Mouse (Mus musculus) kidney, postnatal 25 days (tissue): ENCODE data around the gene Dnase2b.

Experiments
- DNase-seq, 2 experiments: peaks; one replicate each; pipeline ENCODE4 v3.0.0; 2021; ENCODE audit warnings: mixed read lengths in 2 of 2

Gene Dnase2b

GRCm38 (mm10) chr3:146615496-146615895, at the start of gene Dnase2b:
TSS of gene Dnase2b (minus strand) at chr3:146615596.
- DNase-seq: no peak

DNA sequence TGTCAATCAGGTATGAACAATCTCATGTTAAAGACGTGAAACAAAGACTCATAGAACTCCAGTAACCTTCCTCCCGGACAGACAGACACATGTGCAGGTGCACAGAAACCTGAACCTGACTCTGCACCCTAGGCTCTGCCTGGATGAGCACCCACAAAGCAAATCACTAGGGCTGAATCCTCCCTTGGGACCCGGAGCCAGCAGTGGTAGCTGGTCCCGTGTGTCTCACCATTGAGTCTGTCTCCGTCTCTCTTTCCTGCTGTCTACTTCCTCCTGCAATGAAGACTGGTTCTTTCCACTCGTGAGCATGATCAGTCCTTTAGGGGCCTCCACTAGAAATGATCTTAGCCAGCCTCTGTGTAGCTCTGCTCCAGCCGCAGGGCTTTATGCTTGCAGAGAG, 46.5 kb upstream of the Dnase2b start:
- DNase-seq: no peak

DNA sequence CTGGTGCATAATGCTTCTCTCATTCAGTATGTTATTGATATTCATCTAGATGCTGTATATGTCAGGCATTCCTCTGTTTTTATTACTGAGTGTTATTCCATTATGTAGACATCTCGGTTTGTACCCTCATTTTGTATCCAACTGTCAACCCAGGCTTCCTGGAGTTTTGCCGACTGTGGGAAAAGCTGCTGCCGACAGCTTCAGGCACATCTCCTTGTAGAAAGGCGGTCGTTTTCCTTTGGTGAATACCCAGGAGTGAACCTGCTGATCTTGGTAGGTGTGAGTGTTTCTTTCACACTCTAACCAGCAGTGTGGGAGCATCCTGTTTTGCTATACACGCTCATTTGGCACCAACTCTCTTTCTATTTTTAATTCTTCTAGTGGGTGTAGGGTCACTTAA, 45.6 kb upstream of the Dnase2b start:
- DNase-seq: no peak

DNA sequence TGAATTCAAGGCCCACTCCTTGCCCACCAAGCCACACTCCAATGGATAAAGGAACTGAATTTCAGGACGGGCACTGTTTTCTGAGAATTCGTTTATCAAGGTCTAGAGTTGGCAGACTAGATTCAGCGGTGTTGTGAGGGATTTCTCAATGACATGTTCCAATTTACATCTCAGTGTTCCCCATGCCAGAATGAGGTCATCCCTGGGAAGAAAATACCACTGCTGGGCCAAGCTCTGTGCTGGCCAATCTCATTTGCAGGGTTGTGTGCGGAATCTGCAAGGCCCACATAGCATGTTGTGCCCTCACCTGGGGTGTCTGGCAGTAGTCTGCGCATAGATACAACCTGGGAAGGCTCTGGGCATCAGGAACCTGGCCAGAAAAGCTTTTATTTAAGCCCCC, 43.9 kb upstream of the Dnase2b start:
- DNase-seq: no peak

DNA sequence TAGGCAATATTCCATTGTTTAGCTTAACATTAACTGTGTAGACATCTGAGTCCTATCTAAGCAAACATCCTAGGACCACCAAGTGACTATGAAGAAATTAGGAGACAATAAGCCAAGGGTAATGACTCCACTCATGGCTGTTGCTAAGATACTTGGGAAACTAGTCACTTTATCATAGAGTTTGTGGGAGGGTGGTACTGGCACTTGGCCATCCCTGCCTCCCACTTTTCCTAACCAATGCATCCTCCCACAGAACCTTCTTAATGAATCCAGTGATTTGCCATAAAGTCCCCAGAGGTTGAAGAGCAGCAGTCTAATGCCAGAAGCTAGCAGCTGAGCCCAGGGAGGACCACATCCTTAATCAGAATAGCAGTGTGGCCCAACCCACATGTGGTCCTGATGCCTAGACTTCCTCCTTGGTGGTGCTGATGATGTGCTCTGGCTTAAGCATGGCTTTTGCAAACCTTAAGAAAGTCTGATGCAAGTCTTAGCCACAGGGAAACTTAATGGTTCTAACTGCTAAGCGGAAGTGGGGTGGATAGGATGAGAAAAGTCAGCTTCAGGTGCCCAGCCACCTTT, 42.8 kb upstream of the Dnase2b start:
- DNase-seq: no peak

DNA sequence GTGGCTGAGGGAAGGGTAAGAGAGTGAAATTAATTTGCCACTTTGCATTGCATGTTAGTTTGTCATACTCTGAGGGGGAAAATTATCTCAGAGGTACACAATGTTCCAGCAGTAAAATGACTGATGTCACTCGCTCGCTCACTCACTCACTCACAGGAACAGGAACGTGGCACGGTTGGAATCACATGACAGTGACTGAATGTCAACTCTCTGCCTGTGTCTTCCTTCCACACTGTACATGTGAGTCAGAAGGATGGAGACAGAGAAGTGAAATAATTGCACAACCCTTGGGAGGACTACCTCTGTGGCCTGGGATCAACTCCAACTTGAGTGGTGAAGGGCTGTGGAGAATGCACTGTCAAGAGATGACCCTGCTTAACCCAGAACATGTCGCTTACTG, 42.0 kb upstream of the Dnase2b start:
- no peak for DNase-seq

DNA sequence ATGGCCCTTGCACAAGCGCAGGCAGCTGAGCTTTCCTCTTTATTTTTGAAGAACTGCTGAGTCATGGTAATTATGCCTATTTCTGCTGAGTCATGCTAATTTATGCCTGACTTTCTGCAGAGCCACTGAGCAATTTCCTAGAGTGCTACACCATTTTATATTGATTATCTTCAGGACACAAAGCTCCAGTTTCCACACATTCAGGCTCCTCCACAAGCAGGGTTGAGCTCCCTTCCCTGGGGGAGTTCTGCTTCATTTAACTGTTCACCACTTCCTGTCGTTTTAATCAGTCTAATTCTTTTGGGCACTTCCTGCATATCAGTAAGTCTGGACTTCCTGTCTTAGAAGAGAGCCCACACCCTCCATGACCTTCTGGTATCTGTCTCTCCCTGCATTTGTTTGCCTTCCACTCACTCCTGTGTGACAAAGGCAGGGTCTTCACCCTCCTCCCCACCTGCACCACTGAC, 39.7 kb upstream of the Dnase2b start:
- no peak for DNase-seq

DNA sequence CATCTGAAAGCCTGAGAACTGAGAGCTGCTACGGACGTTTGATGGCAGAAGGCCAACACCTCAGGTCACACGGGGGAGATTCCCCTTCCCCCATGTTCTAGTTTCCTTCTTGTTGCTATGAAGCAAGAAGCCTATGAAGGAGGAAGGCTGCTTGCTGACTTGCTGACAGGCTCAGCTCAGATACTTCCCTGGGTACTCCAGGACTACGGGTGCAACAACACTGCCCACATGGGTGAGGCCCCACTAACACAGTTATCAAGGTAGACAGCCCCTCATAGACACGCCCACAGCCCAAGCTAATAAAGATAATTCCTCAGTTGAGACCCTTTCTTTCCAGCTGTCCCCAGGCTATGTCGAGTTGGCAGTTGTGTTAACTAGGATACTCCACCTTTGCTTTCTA, 38.3 kb upstream of the Dnase2b start:
- DNase-seq: no peak

DNA sequence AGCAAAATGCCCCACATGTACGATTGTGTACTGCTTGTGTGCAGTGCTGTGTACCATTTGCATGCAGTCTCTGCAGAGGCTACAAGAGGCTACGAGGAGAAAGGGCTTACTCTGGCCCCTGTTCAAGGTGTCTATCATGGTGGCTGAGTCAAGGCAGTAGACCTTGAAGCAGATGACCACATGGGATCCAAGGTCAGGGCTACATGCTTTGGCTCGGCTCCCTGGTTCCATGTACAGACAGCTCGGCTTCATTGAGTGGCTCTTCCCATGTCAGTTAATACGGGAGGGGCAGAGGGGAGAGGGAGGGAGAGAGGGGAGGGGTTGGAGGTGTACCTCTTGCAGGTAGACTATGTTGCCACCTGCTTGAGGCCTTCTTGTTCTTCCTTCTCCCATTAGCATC, 37.0 kb upstream of the Dnase2b start:
- DNase-seq: no peak

- DNase-seq: no peak
Measured at GRCm38 (mm10) chr3:146651217-146651616, 35.8 kb upstream of the Dnase2b start, which contains the start of gene 4930503B20Rik. TSS of gene 4930503B20Rik (minus strand) at chr3:146651317.

DNA sequence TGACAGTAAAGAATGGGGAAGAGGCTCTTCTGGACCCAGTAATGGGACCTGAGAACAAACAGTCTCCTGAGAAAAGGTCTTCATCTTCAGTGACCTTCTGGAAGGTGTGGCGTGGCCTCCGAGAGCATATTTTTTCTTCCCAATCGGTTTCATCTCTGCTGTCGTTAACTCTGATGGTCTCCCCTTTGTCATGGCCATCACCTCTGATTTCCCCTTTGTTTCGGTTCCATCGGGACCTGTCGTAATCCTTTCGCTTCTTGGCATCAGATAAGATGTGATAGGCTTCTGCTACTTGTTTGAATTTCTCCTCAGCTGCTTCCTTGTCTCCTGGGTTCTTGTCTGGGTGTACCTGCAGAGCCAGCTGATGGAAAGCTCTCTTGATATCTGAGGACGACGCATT, 35.3 kb upstream of the Dnase2b start:
- DNase-seq: no peak

DNA sequence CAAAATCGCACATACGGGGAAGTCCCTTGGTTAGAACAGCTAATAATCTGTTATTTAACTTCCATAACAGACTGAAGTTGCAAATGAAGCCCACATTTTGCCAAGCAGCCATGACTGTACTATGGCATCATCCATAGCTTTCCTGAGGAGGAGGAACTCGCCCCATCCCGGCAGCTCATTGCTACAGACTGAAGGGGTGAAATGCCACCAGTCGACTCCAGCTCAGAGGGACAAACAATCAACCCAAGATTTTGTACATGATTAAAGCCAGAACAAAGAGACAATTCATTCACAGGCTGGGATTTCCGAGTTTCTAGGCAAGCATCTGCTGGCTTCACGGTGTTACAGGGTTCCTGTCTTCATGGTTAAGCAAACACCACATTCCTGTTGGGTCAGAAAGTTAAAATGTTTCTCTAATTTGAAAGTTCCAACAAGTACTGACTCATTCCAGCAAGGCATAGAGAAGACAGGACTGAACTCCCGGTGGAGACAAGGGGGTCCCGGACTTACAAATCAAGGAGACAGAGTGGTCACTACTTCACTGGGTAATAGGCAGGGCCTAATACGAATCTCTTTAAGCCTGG, 34.0 kb upstream of the Dnase2b start:
- DNase-seq: no peak

DNA sequence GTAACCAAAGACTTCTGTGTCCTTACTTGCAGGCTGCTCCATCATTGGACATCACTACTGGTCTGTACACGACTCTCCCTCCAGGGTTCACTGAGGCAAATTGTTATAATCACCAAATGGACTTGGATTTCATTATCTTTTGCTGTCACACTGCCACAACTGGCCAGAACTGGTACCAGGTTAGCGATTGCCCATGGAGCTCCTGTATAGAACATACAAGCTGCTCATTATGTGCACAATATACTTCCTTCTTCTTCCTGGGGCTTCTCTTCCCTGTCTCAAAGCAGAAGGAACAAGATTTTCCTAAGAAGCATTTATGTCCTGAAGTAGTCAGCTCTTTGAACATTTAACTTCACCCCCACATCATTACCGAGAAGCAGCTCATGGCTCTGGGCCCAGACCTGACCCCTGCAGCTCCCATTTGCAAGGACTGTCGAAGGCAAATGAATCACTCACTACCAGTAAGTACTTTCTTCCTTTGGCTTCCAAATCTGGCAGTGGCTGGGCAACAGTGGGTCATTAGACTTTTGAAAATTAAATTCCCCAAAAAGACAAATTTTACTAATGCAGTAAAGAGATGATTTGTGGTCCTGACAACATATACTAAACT, 26.5 kb upstream of the Dnase2b start:
- DNase-seq: no peak

- no peak for DNase-seq
Measured at GRCm38 (mm10) chr3:146632506-146632905, 17.1 kb upstream of the Dnase2b start.

GRCm38 (mm10) chr3:146628227-146628982, 13.0 kb upstream of the Dnase2b start:
- DNase-seq: no peak

GRCm38 (mm10) chr3:146625766-146626165, 10.4 kb upstream of the Dnase2b start:
- DNase-seq: no peak

- no peak for DNase-seq
Measured at GRCm38 (mm10) chr3:146621966-146622365, 6.6 kb upstream of the Dnase2b start.

DNA sequence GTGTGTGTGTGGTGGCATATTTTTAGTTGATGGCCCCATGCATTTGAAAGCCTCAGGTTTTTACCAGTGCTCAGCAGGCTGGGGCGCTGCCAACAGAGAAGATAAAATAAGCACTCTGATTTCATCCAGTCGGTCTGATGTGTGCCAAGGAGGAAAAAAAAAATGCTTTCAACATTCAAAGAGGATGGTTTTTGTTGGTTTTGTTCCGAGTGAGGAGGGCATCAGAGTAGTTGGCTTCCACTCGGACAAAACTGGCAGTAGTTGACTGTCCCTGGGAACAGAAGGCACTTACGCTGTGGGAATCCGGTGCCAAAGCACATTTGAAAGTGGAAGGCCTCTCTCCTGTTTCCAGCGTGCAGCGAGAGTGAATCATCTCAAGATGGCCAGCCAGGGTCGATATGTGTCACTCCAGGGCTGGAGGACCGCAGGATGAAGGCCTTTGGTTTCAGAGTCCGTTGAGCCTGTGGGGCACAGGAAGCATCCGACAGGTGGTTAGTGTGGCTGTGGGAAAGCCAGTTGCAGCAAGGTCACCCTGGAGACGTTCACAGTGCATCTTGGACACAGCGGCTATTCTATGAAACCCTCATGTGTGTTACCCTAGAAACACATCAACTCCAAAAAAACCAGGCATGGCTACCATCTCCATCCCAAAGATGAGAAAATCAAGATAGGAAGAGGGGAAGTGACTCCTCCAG, 5.3 kb upstream of the Dnase2b start:
- no peak for DNase-seq

- DNase-seq: no peak
Measured at GRCm38 (mm10) chr3:146620101-146620500, 4.7 kb upstream of the Dnase2b start.

- no peak for DNase-seq
Measured at GRCm38 (mm10) chr3:146618357-146618756, 3.0 kb upstream of the Dnase2b start.

DNA sequence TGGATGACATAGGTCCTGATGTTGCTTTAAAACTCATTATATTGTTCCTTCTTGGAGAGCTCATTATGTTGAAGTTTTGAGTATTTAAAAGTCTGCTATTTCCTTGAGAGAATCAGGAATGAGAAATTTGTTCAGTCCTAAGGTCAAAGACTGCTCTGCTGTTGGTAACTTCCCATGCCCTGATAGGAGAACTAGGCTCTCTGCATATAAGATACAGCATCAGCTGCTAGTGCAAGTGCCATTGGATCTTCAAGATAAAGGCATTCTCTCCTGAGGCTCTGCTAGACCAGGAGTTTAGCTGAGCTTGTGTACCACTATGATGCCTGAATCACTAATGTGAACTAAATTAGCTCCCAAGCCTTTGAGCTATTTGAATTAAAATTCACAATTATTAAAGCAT, 2.5 kb upstream of the Dnase2b start:
- DNase-seq: no peak

DNA sequence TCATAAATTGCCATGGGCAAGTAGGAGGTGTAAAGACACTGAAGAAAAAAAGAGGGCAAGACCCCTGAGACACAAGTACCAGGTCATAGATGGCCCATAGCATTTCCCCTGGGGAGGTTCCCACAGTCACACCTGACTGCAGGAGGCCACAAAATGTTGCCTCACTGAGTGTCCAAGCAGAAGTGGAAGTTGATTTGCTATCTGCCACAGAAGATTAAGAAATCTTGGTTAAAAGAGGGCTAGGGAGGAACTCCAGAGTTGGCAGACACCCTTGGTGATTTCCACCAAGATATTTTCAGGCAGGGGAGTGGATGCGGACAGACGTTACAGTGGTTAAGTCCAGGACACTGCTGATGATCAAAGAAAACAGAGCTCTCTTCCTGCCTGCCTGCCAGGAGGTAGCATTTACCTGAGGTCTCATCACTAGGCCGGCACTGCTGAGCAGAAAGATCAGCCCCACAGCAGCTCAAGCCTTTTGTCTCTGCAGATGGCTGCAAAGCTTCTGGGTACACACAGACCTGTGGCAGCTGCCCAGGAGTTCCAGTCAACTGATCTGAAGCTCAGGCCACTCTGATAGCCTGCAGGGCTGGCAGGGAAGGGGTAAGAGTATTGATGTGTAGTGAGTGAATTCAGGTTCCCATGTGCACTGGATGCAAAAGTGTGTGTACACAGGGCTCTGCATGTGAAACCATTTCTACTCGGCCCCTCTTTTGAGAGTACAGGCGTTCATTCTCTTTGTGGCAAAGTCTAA, 1.3 kb upstream of the Dnase2b start:
- no peak for DNase-seq
